Mouse (Mus musculus): ENCODE results near the gene Gm4491.

Gene Gm4491

GRCm38 (mm10) chr14:57075537-57075936 lies 40.1 kb downstream of the Gm4491 start:
- DNase-seq = no peak

DNA sequence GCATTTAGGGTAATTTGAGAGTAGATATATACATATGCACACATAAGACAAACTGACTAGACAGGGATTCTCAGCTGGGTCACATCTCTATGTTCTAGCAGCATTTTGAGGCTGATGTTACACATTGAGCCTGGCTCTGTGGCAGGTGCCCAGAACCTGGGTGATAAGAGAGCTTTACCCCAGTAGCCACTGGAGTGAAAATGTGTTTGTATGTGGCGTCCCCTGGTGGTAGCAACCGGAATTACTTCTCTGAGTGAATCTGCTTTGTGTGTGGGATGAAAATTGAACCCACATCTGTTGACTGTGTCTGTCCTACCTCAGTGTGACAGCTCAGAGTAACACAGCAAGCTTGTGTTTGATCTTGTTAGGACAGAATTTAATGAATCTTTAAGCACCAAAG lies 45.8 kb downstream of the Gm4491 start:
- DNase-seq = peak; percentile 33 to 36

- no peak for DNase-seq
Measured at GRCm38 (mm10) chr14:57066053-57066452, 49.6 kb downstream of the Gm4491 start.

Data from cerebellum, postnatal 36 days (tissue).